Mouse (Mus musculus) kidney, embryonic 16.5 days (tissue): Measurements from ENCODE around the gene Apaf1. TPM values are rescaled to one million over a fixed set of nuclear protein-coding genes. Genes with fewer than 3 reads are reported as not detected.
A peak's percentile ranks its signal among the peaks of the same experiment; 100 is the strongest.

Experiments
- ATAC-seq: fragments of 200-750 bp; cut with Nextera tagmentation; 2 replicates; pipeline ENCODE4 v1.8.0; 2017; ENCODE audit warnings: moderate TSS enrichment; ENCODE audit not compliant: low FRiP score, low TSS enrichment
- H3K27ac ChIP-seq: fragments of 300-500 bp; sonication (generic); 2 replicates; pipeline ENCODE4 v1.5.1; 2014; ENCODE audit warnings: low read length
- H3K27me3 ChIP-seq: fragments of 300-500 bp; sonication (generic); 2 replicates; pipeline ENCODE4 v1.6.1; 2014; ENCODE audit warnings: low read length, control low read depth, mixed read lengths; ENCODE audit not compliant: insufficient read depth
- H3K36me3 ChIP-seq: fragments of 300-500 bp; sonication (generic); 2 replicates; pipeline ENCODE4 v1.6.1; 2014; ENCODE audit warnings: low read length, control low read depth, mixed read lengths; ENCODE audit not compliant: insufficient read depth
- H3K4me1 ChIP-seq: fragments of 300-500 bp; sonication (generic); 2 replicates; pipeline ENCODE4 v1.6.1; 2014; ENCODE audit warnings: low read length, control low read depth, mixed read lengths; ENCODE audit not compliant: insufficient read depth
- H3K4me2 ChIP-seq: fragments of 300-500 bp; sonication (generic); replicated peaks from 2 replicates; pipeline ENCODE4 v1.6.1; 2014; ENCODE audit warnings: low read depth, low read length
- H3K4me3 ChIP-seq: fragments of 300-500 bp; sonication (generic); 2 replicates; pipeline ENCODE4 v1.5.1; 2014; ENCODE audit warnings: mild to moderate bottlenecking, low read length
- H3K9ac ChIP-seq: fragments of 300-500 bp; sonication (generic); replicated peaks from 2 replicates; pipeline ENCODE4 v1.6.1; 2014; ENCODE audit warnings: low read length
- H3K9me3 ChIP-seq: fragments of 300-500 bp; sonication (generic); 2 replicates; pipeline ENCODE4 v1.6.1; 2016; ENCODE audit warnings: low read length, control low read depth
- WGBS: fragments of 180-500 bp; shearing (Covaris S2); extraction: QIAGEN DNeasy Blood & Tissue Kit; methylation state at CpG from one replicate; pipeline ENCODE4 v1.1.7; 2014; 5-methylcytosine and 5-hydroxymethylcytosine counted together
- polyA plus RNA-seq: library from polyadenylated mRNA; unstranded; fragments of >200 nt; fragmentation: Nextera tagmentation; extraction: Ambion mirVana; gene quantifications from 2 replicates; pipeline ENCODE4 v1.2.1, GENCODE M21; 2015

Gene Apaf1
- polyA plus RNA-seq, 1 experiment from 2014 or later = 15.8 TPM

GRCm38 (mm10) chr10:91049696-91050095, 32.9 kb downstream of the Apaf1 start:
- peaks cover 27% of the 10 kb centered on the region for H3K36me3 ChIP-seq
- no peak for ATAC-seq
- WGBS = 80% methylated on average over 4 of the region's 4 CpGs
- H3K4me3 ChIP-seq = no peak overlapping the region
- H3K27me3 ChIP-seq = no peaks in the 10 kb centered on the region
- no peak overlapping the region for H3K4me2 ChIP-seq
- H3K9me3 ChIP-seq = no peaks in the 10 kb centered on the region
- H3K27ac ChIP-seq = no peak overlapping the region
- no peaks in the 10 kb centered on the region for H3K4me1 ChIP-seq
- no peak overlapping the region for H3K9ac ChIP-seq

GRCm38 (mm10) chr10:91033942-91034341, 48.6 kb downstream of the Apaf1 start:
- 31% methylated on average over 8 of the region's 8 CpGs for WGBS
- Histone ChIP-seq H3K4me3 (no peak overlapping the region), H3K4me1 (no peaks in the 10 kb centered on the region), H3K9me3 (no peaks in the 10 kb centered on the region), H3K9ac (no peak overlapping the region), H3K27me3 (no peaks in the 10 kb centered on the region), H3K27ac (no peak overlapping the region), H3K36me3 (peaks cover 24% of the 10 kb centered on the region), H3K4me2 (no peak overlapping the region)
- ATAC-seq = no peak

- Histone ChIP-seq H3K27me3 (no peaks in the 10 kb centered on the region), H3K36me3 (peaks cover 24% of the 10 kb centered on the region), H3K4me1 (no peaks in the 10 kb centered on the region), H3K4me2 (no peak overlapping the region), H3K9ac (no peak overlapping the region), H3K4me3 (no peak overlapping the region), H3K27ac (no peak overlapping the region), H3K9me3 (no peaks in the 10 kb centered on the region)
- peak; percentile 75 for ATAC-seq
- 10% methylated on average over 4 of the region's 4 CpGs for WGBS
These were observed 50.2 kb downstream of the Apaf1 start for GRCm38 (mm10) chr10:91032399-91032798.

- Histone ChIP-seq H3K9me3 (no peaks in the 10 kb centered on the region), H3K4me2 (no peak overlapping the region), H3K9ac (no peak overlapping the region), H3K36me3 (peaks cover 16% of the 10 kb centered on the region; the same call in 1 of the 2 replicates), H3K27ac (no peak overlapping the region), H3K27me3 (no peaks in the 10 kb centered on the region), H3K4me3 (no peak overlapping the region), H3K4me1 (no peaks in the 10 kb centered on the region)
- no peak for ATAC-seq
- 84% methylated on average over 9 of the region's 9 CpGs for WGBS
These were observed 51.4 kb downstream of the Apaf1 start for GRCm38 (mm10) chr10:91031176-91031575.

GRCm38 (mm10) chr10:91029002-91029539, 53.5 kb downstream of the Apaf1 start:
- Histone ChIP-seq H3K36me3 (peaks cover 16% of the 10 kb centered on the region; the same call in 1 of the 2 replicates), H3K9me3 (no peaks in the 10 kb centered on the region), H3K27ac (no peak overlapping the region), H3K27me3 (no peaks in the 10 kb centered on the region), H3K4me2 (no peak overlapping the region), H3K9ac (no peak overlapping the region), H3K4me1 (no peaks in the 10 kb centered on the region), H3K4me3 (no peak overlapping the region)
- no peak for ATAC-seq

GRCm38 (mm10) chr10:91027964-91028363, 54.6 kb downstream of the Apaf1 start:
- Histone ChIP-seq H3K4me3 (no peak overlapping the region), H3K4me2 (no peak overlapping the region), H3K36me3 (peaks cover 16% of the 10 kb centered on the region; the same call in 1 of the 2 replicates), H3K27me3 (no peaks in the 10 kb centered on the region), H3K4me1 (no peaks in the 10 kb centered on the region), H3K27ac (no peak overlapping the region), H3K9ac (no peak overlapping the region), H3K9me3 (no peaks in the 10 kb centered on the region)
- no peak for ATAC-seq
- WGBS = 83% methylated on average over 5 of the region's 5 CpGs

- Histone ChIP-seq H3K4me2 (no peak overlapping the region), H3K27me3 (no peaks in the 10 kb centered on the region), H3K27ac (no peak overlapping the region), H3K4me1 (no peaks in the 10 kb centered on the region), H3K4me3 (no peak overlapping the region), H3K9ac (no peak overlapping the region), H3K36me3 (peaks cover 16% of the 10 kb centered on the region; the same call in 1 of the 2 replicates), H3K9me3 (no peaks in the 10 kb centered on the region)
- ATAC-seq = no peak
- 95% methylated on average over 4 of the region's 4 CpGs for WGBS
These were observed 55.1 kb downstream of the Apaf1 start for GRCm38 (mm10) chr10:91027468-91027867.

- whole genome bisulfite sequencing = 79% methylated on average over 12 of the region's 12 CpGs
- H3K36me3 ChIP-seq = peaks cover 18% of the 10 kb centered on the region
- no peaks in the 10 kb centered on the region for H3K4me1 ChIP-seq
- no peaks in the 10 kb centered on the region for H3K27me3 ChIP-seq
- no peak overlapping the region for H3K4me2 ChIP-seq
- peak; percentile 75; the same call in 1 of the 2 replicates for ATAC-seq
- H3K9ac ChIP-seq = no peak overlapping the region
- no peak overlapping the region for H3K27ac ChIP-seq
- H3K4me3 ChIP-seq = no peak overlapping the region
- no peaks in the 10 kb centered on the region for H3K9me3 ChIP-seq
These were observed 76.6 kb downstream of the Apaf1 start for GRCm38 (mm10) chr10:91005858-91006538.

GRCm38 (mm10) chr10:91001421-91001820, 81.1 kb downstream of the Apaf1 start:
- Histone ChIP-seq H3K36me3 (peaks cover 8% of the 10 kb centered on the region; the same call in 1 of the 2 replicates), H3K4me2 (no peak overlapping the region), H3K27me3 (no peaks in the 10 kb centered on the region), H3K27ac (no peak overlapping the region), H3K9ac (no peak overlapping the region), H3K4me3 (no peak overlapping the region), H3K4me1 (peaks cover 4% of the 10 kb centered on the region; the same call in 1 of the 2 replicates), H3K9me3 (no peaks in the 10 kb centered on the region)
- 74% methylated on average over 13 of the region's 13 CpGs for WGBS
- ATAC-seq = no peak

- H3K36me3 ChIP-seq = peaks cover 15% of the 10 kb centered on the region
- H3K4me2 ChIP-seq = no peak overlapping the region
- no peaks in the 10 kb centered on the region for H3K9me3 ChIP-seq
- no peak for ATAC-seq
- no peaks in the 10 kb centered on the region for H3K27me3 ChIP-seq
- H3K27ac ChIP-seq = no peak overlapping the region
- no peak overlapping the region for H3K9ac ChIP-seq
- 72% methylated on average over 5 of the region's 5 CpGs for WGBS
- H3K4me1 ChIP-seq = peaks cover 4% of the 10 kb centered on the region; the same call in 1 of the 2 replicates
- H3K4me3 ChIP-seq = no peak overlapping the region
These were observed 82.7 kb downstream of the Apaf1 start for GRCm38 (mm10) chr10:90999899-91000298.
